Mouse (Mus musculus) lung, adult 2 months (tissue): ENCODE data around the gene AC170998.1.
"Not testable (repeated sequence)": the region's sequence is repeated elsewhere in the genome, so short reads cannot be mapped to it uniquely, and the experiment has no call there.

Source experiments
- CTCF ChIP-seq: fragments of 200-500 bp; IDR thresholded peaks from 2 replicates; pipeline ENCODE4 v1.5.1; 2011; ENCODE audit warnings: mild to moderate bottlenecking, low read length, control low read depth; ENCODE audit not compliant: insufficient read depth
- POLR2A ChIP-seq: fragments of 200-500 bp; IDR thresholded peaks from 2 replicates; pipeline ENCODE4 v1.6.1; 2011; ENCODE audit warnings: low read depth, mild to moderate bottlenecking, control low read depth, low read length, borderline replicate concordance; ENCODE audit errors: extremely low read depth

DNA sequence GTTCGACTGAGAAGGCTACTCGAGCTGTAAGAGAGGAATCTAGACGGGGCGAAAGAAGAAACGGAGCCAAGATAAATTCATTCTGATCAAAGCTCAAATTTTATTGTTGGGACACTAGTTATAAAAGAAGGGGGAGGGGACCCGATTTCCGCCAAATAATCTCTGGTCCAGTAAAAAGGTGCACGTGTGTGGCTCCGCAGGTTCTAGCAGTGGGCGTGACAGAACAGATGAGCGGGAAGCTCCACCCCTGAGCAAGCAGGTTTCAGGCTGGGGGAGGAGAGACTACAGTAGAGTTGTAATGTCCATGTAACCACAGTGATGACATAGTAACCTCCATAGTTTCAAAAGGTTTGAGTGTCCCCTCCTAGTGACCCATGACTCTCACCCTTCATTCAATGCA lies 1.6 kb downstream of the AC170998.1 start:
- not testable (repeated sequence) for TF ChIP-seq POLR2A, CTCF
